Mouse (Mus musculus) gonadal fat pad, adult 2 months (tissue): ENCODE results near the gene Hpse2. TPM values are rescaled to one million over a fixed set of nuclear protein-coding genes. Genes with fewer than 3 reads are reported as not detected.

Experiments
- DNase-seq: peaks from one replicate; pipeline ENCODE4 v3.0.0-alpha.2; 2012; ENCODE audit warnings: low read depth
- polyA plus RNA-seq: library from polyadenylated mRNA; depleted of rRNA; stranded (reverse); fragments of >200 nt; gene quantifications from 2 replicates; pipeline ENCODE4 v1.2.3, GENCODE M21; 2012; rRNA removed

The Hpse2 gene
- polyA plus RNA-seq, 1 experiment = 0.24 TPM

DNA sequence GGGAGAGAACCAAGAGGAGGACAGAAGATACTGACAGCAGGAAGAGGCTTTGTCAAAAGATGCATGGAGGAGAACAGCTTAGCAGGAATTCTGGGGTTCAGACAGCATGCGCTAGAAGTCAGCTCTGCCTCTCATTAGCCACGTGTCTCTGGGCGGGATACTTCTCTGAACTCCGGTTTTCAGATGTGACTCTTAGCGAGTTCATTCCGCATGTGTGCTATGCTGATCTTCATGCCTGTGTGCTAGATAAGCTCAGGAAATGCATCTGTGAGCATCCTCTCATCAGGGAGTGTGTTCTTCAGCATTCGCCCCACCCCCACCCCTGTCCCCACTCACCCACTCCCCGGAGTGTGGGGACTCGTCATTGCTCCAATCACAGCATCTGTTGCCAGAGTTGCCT is 650.4 kb downstream of the Hpse2 start:
- DNase-seq = no peak

Other genes starting within 250 kb of the Hpse2 start
- 0.50 and 1.4 TPM in 2 replicates for gene Cnnm1, start 52.1 kb upstream of the Hpse2 start, polyA plus RNA-seq
- gene Got1, start 136.2 kb upstream of the Hpse2 start, polyA plus RNA-seq = 17.5 and 17.7 TPM in 2 replicates
- 0.04 TPM in 1 of 2 replicates, not detected in the other for gene Nkx2-3, start 224.0 kb upstream of the Hpse2 start, polyA plus RNA-seq